In genomic region chr11:120641869-120642268, GRCm38 (mm10) we compare ENCODE assay signal across 16 mouse cellular contexts. TPM values are rescaled to one million over a fixed set of nuclear protein-coding genes. Genes with fewer than 3 reads are reported as not detected.
DNase-seq lines count a peak whose midpoint lies in the region; ATAC-seq and TF ChIP-seq lines count a peak whose summit lies in the region.
"Had no signal": no experiment of that assay in that cellular context is flagged by ENCODE, and none has a peak within 500 bp of the region (broad histone marks: within the 10 kb centered on the region; RNA-seq: fewer than 3 reads in every experiment).

No protein-coding gene starts in this region.

- no peak for DNase-seq in hindbrain, embryonic 14.5 days (ENCODE audit: low spot score)
- no peak for DNase-seq in stomach, postnatal 0 days (ENCODE audit: low spot score)
- DNase-seq in limb, embryonic 11.5 days (ENCODE audit: low spot score), result no peak
- no peak for DNase-seq in cerebellum, postnatal 36 days
- DNase-seq in B cell, adult 2 months, result no peak
- DNase-seq: adrenal gland, postnatal 10 days; cerebellum, adult 9-11 months; thymus, postnatal 4 days had no signal

- no peak for TF ChIP-seq CTCF in stomach, postnatal 0 days (IDR thresholded peaks at IDR 0.05; ENCODE audit: low read depth)

- no peak overlapping the region for H3K4me3 ChIP-seq in hindbrain, embryonic 13.5 days
- H3K4me3 ChIP-seq in hindbrain, embryonic 14.5 days (replicated peaks; ENCODE audit: low read length), result no peak overlapping the region
- H3K4me3 ChIP-seq in stomach, embryonic 16.5 days (replicated peaks; ENCODE audit: low read length), result no peak overlapping the region
- H3K4me3 ChIP-seq in stomach, postnatal 0 days (ENCODE audit: low read depth, low read length), result no peak overlapping the region
- no peak overlapping the region for H3K4me3 ChIP-seq in limb, embryonic 11.5 days (ENCODE audit: low read depth, low read length)
- no peak overlapping the region for H3K4me3 ChIP-seq in neural tube, embryonic 13.5 days
- H3K4me3 ChIP-seq: forebrain, embryonic 15.5 days had no signal

- H3K4me2 ChIP-seq in hindbrain, embryonic 13.5 days, result 0 out of 2 replicates have a peak overlapping the region, but pooled peaks have one; percentile 71
- no peak overlapping the region for H3K4me2 ChIP-seq in hindbrain, embryonic 14.5 days (replicated peaks)
- H3K4me2 ChIP-seq in stomach, embryonic 16.5 days (ENCODE audit: low read depth, low read length), result no peak overlapping the region
- no peak overlapping the region for H3K4me2 ChIP-seq in stomach, postnatal 0 days (replicated peaks; ENCODE audit: low read depth)
- H3K4me2 ChIP-seq in limb, embryonic 11.5 days (ENCODE audit: low read depth, severe bottlenecking), result no peak overlapping the region
- H3K4me2 ChIP-seq in neural tube, embryonic 13.5 days, result peak overlapping the region; percentile 82; the same call in 1 of the 2 replicates
- H3K4me2 ChIP-seq: forebrain, embryonic 15.5 days had no signal

- WGBS in hindbrain, embryonic 13.5 days, result 89% methylated on average over 8 of the region's 8 CpGs
- WGBS in hindbrain, embryonic 14.5 days, result 92% methylated on average over 8 of the region's 8 CpGs
- WGBS in stomach, embryonic 16.5 days, result 79% methylated on average over 8 of the region's 8 CpGs
- WGBS in stomach, postnatal 0 days, result 81% methylated on average over 8 of the region's 8 CpGs
- 79% methylated on average over 8 of the region's 8 CpGs for WGBS in limb, embryonic 11.5 days
- WGBS in neural tube, embryonic 13.5 days, result 77% methylated on average over 8 of the region's 8 CpGs

- ATAC-seq in hindbrain, embryonic 13.5 days (ENCODE audit: low FRiP score), result no peak
- no peak for ATAC-seq in hindbrain, embryonic 14.5 days (ENCODE audit: low FRiP score)
- ATAC-seq in stomach, embryonic 16.5 days (ENCODE audit: insufficient read depth, low FRiP score), result no peak
- ATAC-seq in stomach, postnatal 0 days (ENCODE audit: low FRiP score, low TSS enrichment), result no peak
- no peak for ATAC-seq in limb, embryonic 11.5 days (ENCODE audit: insufficient number of reproducible peaks, low FRiP score, low TSS enrichment, low read depth)
- ATAC-seq in neural tube, embryonic 13.5 days (ENCODE audit: low read depth), result no peak
- ATAC-seq: forebrain, embryonic 15.5 days had no signal

- H3K36me3 ChIP-seq in hindbrain, embryonic 13.5 days, result no peaks in the 10 kb centered on the region
- H3K36me3 ChIP-seq in hindbrain, embryonic 14.5 days (replicated peaks; ENCODE audit: control insufficient read depth, insufficient read depth), result no peaks in the 10 kb centered on the region
- H3K36me3 ChIP-seq in stomach, embryonic 16.5 days (ENCODE audit: control insufficient read depth, insufficient read depth, low read length), result no peaks in the 10 kb centered on the region
- H3K36me3 ChIP-seq in stomach, postnatal 0 days (ENCODE audit: control insufficient read depth, insufficient read depth, low read length), result no peaks in the 10 kb centered on the region
- H3K36me3 ChIP-seq in limb, embryonic 11.5 days (ENCODE audit: control insufficient read depth, insufficient read depth, low read length), result no peaks in the 10 kb centered on the region
- H3K36me3 ChIP-seq in neural tube, embryonic 13.5 days, result no peaks in the 10 kb centered on the region
- H3K36me3 ChIP-seq: forebrain, embryonic 15.5 days; heart, embryonic 15.5 days; stomach, embryonic 15.5 days had no signal

- H3K27ac ChIP-seq in hindbrain, embryonic 13.5 days, result no peak overlapping the region
- no peak overlapping the region for H3K27ac ChIP-seq in hindbrain, embryonic 14.5 days
- no peak overlapping the region for H3K27ac ChIP-seq in stomach, embryonic 16.5 days (ENCODE audit: low read length)
- no peak overlapping the region for H3K27ac ChIP-seq in stomach, postnatal 0 days (replicated peaks)
- H3K27ac ChIP-seq in limb, embryonic 11.5 days (replicated peaks; ENCODE audit: low read depth, low read length), result no peak overlapping the region
- H3K27ac ChIP-seq in neural tube, embryonic 13.5 days (replicated peaks), result no peak overlapping the region
- H3K27ac ChIP-seq: forebrain, embryonic 15.5 days; heart, embryonic 15.5 days; kidney, postnatal 0 days; stomach, embryonic 15.5 days had no signal

- H3K9me3 ChIP-seq in hindbrain, embryonic 13.5 days, result no peaks in the 10 kb centered on the region
- H3K9me3 ChIP-seq in hindbrain, embryonic 14.5 days (ENCODE audit: control insufficient read depth, low read length), result no peaks in the 10 kb centered on the region
- H3K9me3 ChIP-seq in stomach, embryonic 16.5 days (replicated peaks; ENCODE audit: control insufficient read depth, low read length), result no peaks in the 10 kb centered on the region
- H3K9me3 ChIP-seq in stomach, postnatal 0 days (ENCODE audit: control insufficient read depth, low read length), result no peaks in the 10 kb centered on the region
- H3K9me3 ChIP-seq in limb, embryonic 11.5 days (ENCODE audit: control insufficient read depth, low read length), result no peaks in the 10 kb centered on the region
- H3K9me3 ChIP-seq in neural tube, embryonic 13.5 days, result no peaks in the 10 kb centered on the region
- H3K9me3 ChIP-seq: forebrain, embryonic 15.5 days; heart, embryonic 15.5 days; stomach, embryonic 15.5 days had no signal

- H3K9ac ChIP-seq in hindbrain, embryonic 13.5 days, result no peak overlapping the region
- no peak overlapping the region for H3K9ac ChIP-seq in hindbrain, embryonic 14.5 days
- peak overlapping the region; percentile 77; the same call in 1 of the 2 replicates for H3K9ac ChIP-seq in stomach, embryonic 16.5 days (ENCODE audit: low read length)
- no peak overlapping the region for H3K9ac ChIP-seq in stomach, postnatal 0 days (ENCODE audit: low read length)
- H3K9ac ChIP-seq in limb, embryonic 11.5 days (ENCODE audit: low read length), result peak overlapping the region; percentile 45; the same call in 1 of the 2 replicates
- peak overlapping the region; percentile 78; the same call in 1 of the 2 replicates for H3K9ac ChIP-seq in neural tube, embryonic 13.5 days
- H3K9ac ChIP-seq: forebrain, embryonic 15.5 days; stomach, embryonic 15.5 days had no signal

- peaks cover 18% of the 10 kb centered on the region for H3K4me1 ChIP-seq in hindbrain, embryonic 13.5 days (replicated peaks)
- peaks cover 11% of the 10 kb centered on the region; the same call in 1 of the 2 replicates for H3K4me1 ChIP-seq in hindbrain, embryonic 14.5 days (replicated peaks; ENCODE audit: control insufficient read depth, insufficient read depth, low read length)
- peaks cover 12% of the 10 kb centered on the region for H3K4me1 ChIP-seq in stomach, embryonic 16.5 days (ENCODE audit: control insufficient read depth, insufficient read depth, low read length)
- H3K4me1 ChIP-seq in stomach, postnatal 0 days (replicated peaks; ENCODE audit: control insufficient read depth, insufficient read depth), result no peaks in the 10 kb centered on the region
- H3K4me1 ChIP-seq in limb, embryonic 11.5 days (ENCODE audit: control insufficient read depth, insufficient read depth, low read length), result peaks cover 18% of the 10 kb centered on the region
- H3K4me1 ChIP-seq in neural tube, embryonic 13.5 days (replicated peaks), result peaks cover 17% of the 10 kb centered on the region

- no peak for TF ChIP-seq EP300 in stomach, postnatal 0 days (optimal IDR thresholded peaks at IDR 0.05)

- peaks cover 14% of the 10 kb centered on the region; the same call in 1 of the 2 replicates for H3K27me3 ChIP-seq in hindbrain, embryonic 13.5 days
- peaks cover 5% of the 10 kb centered on the region; the same call in 1 of the 2 replicates for H3K27me3 ChIP-seq in hindbrain, embryonic 14.5 days (ENCODE audit: control insufficient read depth, insufficient read depth, low read length)
- no peaks in the 10 kb centered on the region; the same call in 1 of the 2 replicates for H3K27me3 ChIP-seq in stomach, embryonic 16.5 days (ENCODE audit: control insufficient read depth, insufficient read depth, low read length)
- H3K27me3 ChIP-seq in stomach, postnatal 0 days (ENCODE audit: control insufficient read depth, insufficient read depth, low read length), result no peaks in the 10 kb centered on the region
- H3K27me3 ChIP-seq in limb, embryonic 11.5 days (ENCODE audit: control insufficient read depth, insufficient read depth, low read length), result no peaks in the 10 kb centered on the region
- H3K27me3 ChIP-seq in neural tube, embryonic 13.5 days, result 0 out of 2 replicates have a peak, but pooled peaks cover 4% of the 10 kb centered on the region
- H3K27me3 ChIP-seq: heart, embryonic 15.5 days; stomach, embryonic 15.5 days had no signal

RNA-seq across cellular contexts. Expression of gene Pycr1, which starts 1.7 kb away (rescaled TPM):
- polyA plus RNA-seq in hindbrain, embryonic 13.5 days (2015; fragmentation: Nextera tagmentation; extraction: Ambion mirVana), result 22.9 and 23.3 TPM in 2 replicates
- polyA plus RNA-seq in hindbrain, embryonic 14.5 days (2014; fragmentation: Nextera tagmentation; extraction: Ambion mirVana), result 16.8 and 17.9 TPM in 2 replicates
- 37.8 and 38.0 TPM in 2 replicates for polyA plus RNA-seq in stomach, embryonic 16.5 days (2015; fragmentation: Nextera tagmentation; extraction: Ambion mirVana)
- polyA plus RNA-seq in stomach, postnatal 0 days (2015; fragmentation: Nextera tagmentation; extraction: Ambion mirVana), result 13.9 and 18.4 TPM in 2 replicates
- polyA plus RNA-seq in limb, embryonic 11.5 days (2014; fragmentation: Nextera tagmentation; extraction: Ambion mirVana), result 33.3 and 34.2 TPM in 2 replicates
- 24.7 and 24.8 TPM in 2 replicates for polyA plus RNA-seq in neural tube, embryonic 13.5 days (2015; fragmentation: Nextera tagmentation; extraction: Ambion mirVana)

RNA-seq across cellular contexts. Expression of gene Myadml2, which starts 6.1 kb away (rescaled TPM):
- polyA plus RNA-seq in hindbrain, embryonic 13.5 days (2015; fragmentation: Nextera tagmentation; extraction: Ambion mirVana), result 0.36 and 0.77 TPM in 2 replicates
- polyA plus RNA-seq in hindbrain, embryonic 14.5 days (2014; fragmentation: Nextera tagmentation; extraction: Ambion mirVana), result 1.1 and 1.4 TPM in 2 replicates
- 1.4 TPM in 1 of 2 replicates, not detected in the other for polyA plus RNA-seq in stomach, embryonic 16.5 days (2015; fragmentation: Nextera tagmentation; extraction: Ambion mirVana)
- 0.21 TPM in 1 of 2 replicates, not detected in the other for polyA plus RNA-seq in stomach, postnatal 0 days (2015; fragmentation: Nextera tagmentation; extraction: Ambion mirVana)
- polyA plus RNA-seq in limb, embryonic 11.5 days (2014; fragmentation: Nextera tagmentation; extraction: Ambion mirVana), result not detected in 2 replicates
- polyA plus RNA-seq in neural tube, embryonic 13.5 days (2015; fragmentation: Nextera tagmentation; extraction: Ambion mirVana), result 0.66 and 1.7 TPM in 2 replicates
- polyA plus RNA-seq: forebrain, embryonic 15.5 days; neural tube, embryonic 11.5 days had no signal

RNA-seq across cellular contexts. Expression of gene Mafg, which starts 8.5 kb away (rescaled TPM):
- 27.5 and 30.8 TPM in 2 replicates for polyA plus RNA-seq in hindbrain, embryonic 13.5 days (2015; fragmentation: Nextera tagmentation; extraction: Ambion mirVana)
- 35.4 and 37.8 TPM in 2 replicates for polyA plus RNA-seq in hindbrain, embryonic 14.5 days (2014; fragmentation: Nextera tagmentation; extraction: Ambion mirVana)
- polyA plus RNA-seq in stomach, embryonic 16.5 days (2015; fragmentation: Nextera tagmentation; extraction: Ambion mirVana), result 19.5 and 22.1 TPM in 2 replicates
- polyA plus RNA-seq in stomach, postnatal 0 days (2015; fragmentation: Nextera tagmentation; extraction: Ambion mirVana), result 21.0 and 21.3 TPM in 2 replicates
- polyA plus RNA-seq in limb, embryonic 11.5 days (2014; fragmentation: Nextera tagmentation; extraction: Ambion mirVana), result 22.6 and 24.2 TPM in 2 replicates
- polyA plus RNA-seq in neural tube, embryonic 13.5 days (2015; fragmentation: Nextera tagmentation; extraction: Ambion mirVana), result 35.5 and 36.0 TPM in 2 replicates

RNA-seq across cellular contexts. Expression of gene Sirt7, which starts 16.8 kb away (rescaled TPM):
- 50.4 and 50.6 TPM in 2 replicates for polyA plus RNA-seq in hindbrain, embryonic 13.5 days (2015; fragmentation: Nextera tagmentation; extraction: Ambion mirVana)
- polyA plus RNA-seq in hindbrain, embryonic 14.5 days (2014; fragmentation: Nextera tagmentation; extraction: Ambion mirVana), result 35.5 and 37.0 TPM in 2 replicates
- polyA plus RNA-seq in stomach, embryonic 16.5 days (2015; fragmentation: Nextera tagmentation; extraction: Ambion mirVana), result 36.6 and 37.7 TPM in 2 replicates
- polyA plus RNA-seq in stomach, postnatal 0 days (2015; fragmentation: Nextera tagmentation; extraction: Ambion mirVana), result 36.1 and 42.2 TPM in 2 replicates
- 24.6 TPM in 2 replicates for polyA plus RNA-seq in limb, embryonic 11.5 days (2014; fragmentation: Nextera tagmentation; extraction: Ambion mirVana)
- 52.0 and 55.2 TPM in 2 replicates for polyA plus RNA-seq in neural tube, embryonic 13.5 days (2015; fragmentation: Nextera tagmentation; extraction: Ambion mirVana)

RNA-seq across cellular contexts. Expression of gene Notum, which starts 19.1 kb away (rescaled TPM):
- 0.91 and 0.98 TPM in 2 replicates for polyA plus RNA-seq in hindbrain, embryonic 13.5 days (2015; fragmentation: Nextera tagmentation; extraction: Ambion mirVana)
- polyA plus RNA-seq in hindbrain, embryonic 14.5 days (2014; fragmentation: Nextera tagmentation; extraction: Ambion mirVana), result 2.2 and 3.5 TPM in 2 replicates
- 2.1 and 2.5 TPM in 2 replicates for polyA plus RNA-seq in stomach, embryonic 16.5 days (2015; fragmentation: Nextera tagmentation; extraction: Ambion mirVana)
- 1.4 and 2.7 TPM in 2 replicates for polyA plus RNA-seq in stomach, postnatal 0 days (2015; fragmentation: Nextera tagmentation; extraction: Ambion mirVana)
- 6.6 and 7.5 TPM in 2 replicates for polyA plus RNA-seq in limb, embryonic 11.5 days (2014; fragmentation: Nextera tagmentation; extraction: Ambion mirVana)
- polyA plus RNA-seq in neural tube, embryonic 13.5 days (2015; fragmentation: Nextera tagmentation; extraction: Ambion mirVana), result 2.5 and 2.7 TPM in 2 replicates

Comparison
In these comparisons a context has a peak if more than half of its experiments do, and no peak if none do; other contexts are left out.
1. H3K4me2 ChIP-seq: peak in hindbrain, embryonic 13.5 days (single experiment) and neural tube, embryonic 13.5 days (single experiment); none in hindbrain, embryonic 14.5 days (single experiment), stomach, embryonic 16.5 days (single experiment), stomach, postnatal 0 days (single experiment) and limb, embryonic 11.5 days (single experiment).
2. H3K9ac ChIP-seq: peak in stomach, embryonic 16.5 days (single experiment), limb, embryonic 11.5 days (single experiment) and neural tube, embryonic 13.5 days (single experiment); none in hindbrain, embryonic 13.5 days (single experiment), hindbrain, embryonic 14.5 days (single experiment) and stomach, postnatal 0 days (single experiment).